Mouse (Mus musculus) frontal cortex, adult (tissue): ENCODE results near the gene Ulk3.

Experiments used
- ATAC-seq: cut with Nextera tagmentation; 2 replicates; pipeline ENCODE4 v1.9.2; 2017; ENCODE audit warnings: mild to moderate bottlenecking, moderate library complexity, mixed read lengths; ENCODE audit not compliant: low TSS enrichment

Gene Ulk3

DNA sequence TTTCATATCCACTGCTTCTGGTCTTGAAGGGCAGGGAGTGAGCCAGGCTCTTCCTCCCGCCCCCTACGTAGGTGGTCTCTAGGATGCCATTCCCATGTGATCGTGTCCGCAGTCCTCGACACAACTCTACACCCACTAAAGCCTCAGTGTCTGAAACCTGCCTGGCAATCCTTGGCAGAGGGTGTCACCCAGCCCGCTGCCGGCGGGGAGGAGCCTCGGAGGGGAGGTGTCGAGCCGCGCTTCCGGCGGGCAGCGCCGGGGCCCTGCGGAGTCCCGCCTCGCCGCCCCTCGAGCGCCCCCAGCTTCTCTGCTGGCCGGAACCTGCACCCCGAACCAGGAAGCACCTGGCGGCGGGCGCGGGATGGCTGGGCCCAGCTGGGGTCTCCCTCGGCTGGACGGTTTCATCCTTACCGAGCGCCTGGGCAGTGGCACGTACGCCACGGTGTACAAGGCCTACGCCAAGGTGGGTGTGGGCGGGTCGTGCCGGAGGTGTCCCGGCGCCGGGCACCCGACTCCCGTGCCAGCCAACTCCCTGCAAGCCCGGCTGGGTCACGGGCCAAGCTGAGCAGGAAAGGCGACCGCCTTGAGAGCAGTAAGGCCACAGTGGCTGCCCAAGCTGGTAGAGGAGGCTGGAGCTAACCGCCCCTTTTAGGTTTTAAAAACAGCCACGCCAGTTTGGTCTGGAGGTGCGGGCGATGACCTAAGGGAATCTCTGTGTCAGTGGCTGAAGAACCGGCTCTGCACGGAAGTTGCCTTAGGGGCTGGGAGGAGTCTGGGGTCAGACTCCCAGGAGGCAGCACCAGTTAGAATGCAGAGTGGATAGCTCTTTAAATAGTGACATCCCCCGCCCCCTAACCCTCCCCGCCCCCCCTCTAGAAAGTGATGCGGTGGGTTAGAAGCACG is at the start of gene Ulk3:
Gene Ulk3 (plus strand): TSS at position 229 of the 903 bp plus-strand sequence.
- ATAC-seq = peak; percentile 79

GRCm38 (mm10) chr9:57539550-57539949 is 49.7 kb upstream of the Ulk3 start:
- no peak for ATAC-seq

GRCm38 (mm10) chr9:57541312-57541711 is 47.9 kb upstream of the Ulk3 start:
- no peak for ATAC-seq

- ATAC-seq = peak; percentile 36; the same call in 1 of the 2 replicates
These were observed 45.3 kb upstream of the Ulk3 start for GRCm38 (mm10) chr9:57543951-57544350.

GRCm38 (mm10) chr9:57547287-57547686 is 42.0 kb upstream of the Ulk3 start:
- ATAC-seq = no peak

GRCm38 (mm10) chr9:57547869-57548268 is 41.4 kb upstream of the Ulk3 start:
- no peak for ATAC-seq

DNA sequence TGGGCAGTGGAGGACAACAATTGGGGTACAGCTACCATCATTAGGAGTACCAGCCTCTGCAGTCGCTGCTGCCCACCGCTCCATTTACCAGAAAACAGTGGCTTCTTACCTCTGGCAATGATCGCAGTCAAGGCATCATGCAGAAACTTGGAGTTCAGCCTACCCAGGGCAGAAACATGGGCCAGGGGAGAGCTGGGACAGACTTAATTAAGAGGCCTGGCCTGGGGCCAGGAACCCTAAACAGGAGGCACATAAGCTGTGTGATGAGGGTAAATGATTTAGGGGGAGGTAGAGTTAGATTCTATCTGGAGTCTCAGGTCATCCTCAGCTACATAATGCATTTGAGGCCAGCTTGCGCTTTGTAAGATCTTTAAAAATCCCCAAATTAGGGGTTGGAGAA is 40.1 kb upstream of the Ulk3 start:
- ATAC-seq = no peak

- ATAC-seq = no peak
These were observed 39.0 kb upstream of the Ulk3 start for GRCm38 (mm10) chr9:57550126-57550862.

DNA sequence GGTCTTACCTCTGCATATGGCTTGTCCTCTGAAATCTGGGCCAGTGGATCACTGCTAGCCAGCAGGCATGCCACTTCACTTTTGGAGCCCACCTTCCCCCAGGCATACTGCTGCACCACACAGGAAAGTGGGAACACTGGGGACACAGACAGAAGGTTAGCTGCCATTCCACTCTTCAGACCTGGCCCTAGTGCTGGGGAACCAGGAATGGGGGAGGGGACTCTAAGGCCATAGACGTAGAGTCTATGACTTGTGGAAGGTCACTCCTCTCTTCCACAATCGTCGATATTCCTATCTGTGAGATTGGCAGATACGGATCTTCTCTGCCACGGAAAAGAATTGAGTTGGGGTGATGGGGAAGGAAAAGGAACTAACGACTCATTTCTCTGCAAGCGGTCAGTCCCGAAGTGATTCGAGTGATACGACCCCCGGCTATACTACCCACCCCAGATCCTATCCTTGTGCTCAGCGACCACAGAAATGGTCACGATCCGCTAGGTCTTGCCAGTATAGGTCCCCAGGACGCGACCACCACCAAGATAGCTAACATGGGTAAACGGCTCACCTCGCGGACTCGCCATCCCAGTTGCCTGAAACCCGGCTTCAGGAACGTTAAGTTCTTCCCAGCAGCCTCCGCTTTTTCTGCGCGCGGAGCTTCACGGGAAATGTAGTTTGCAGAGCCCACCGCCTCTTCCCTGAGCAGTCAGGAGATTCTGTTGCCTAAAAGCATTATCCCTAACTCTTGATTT is 36.9 kb upstream of the Ulk3 start, which contains the start of gene Mpi:
Gene Mpi (minus strand): TSS at position 625 of the 749 bp plus-strand sequence.
- peak; percentile 85 for ATAC-seq

- no peak for ATAC-seq
These were observed 36.1 kb upstream of the Ulk3 start for GRCm38 (mm10) chr9:57553119-57553518.

DNA sequence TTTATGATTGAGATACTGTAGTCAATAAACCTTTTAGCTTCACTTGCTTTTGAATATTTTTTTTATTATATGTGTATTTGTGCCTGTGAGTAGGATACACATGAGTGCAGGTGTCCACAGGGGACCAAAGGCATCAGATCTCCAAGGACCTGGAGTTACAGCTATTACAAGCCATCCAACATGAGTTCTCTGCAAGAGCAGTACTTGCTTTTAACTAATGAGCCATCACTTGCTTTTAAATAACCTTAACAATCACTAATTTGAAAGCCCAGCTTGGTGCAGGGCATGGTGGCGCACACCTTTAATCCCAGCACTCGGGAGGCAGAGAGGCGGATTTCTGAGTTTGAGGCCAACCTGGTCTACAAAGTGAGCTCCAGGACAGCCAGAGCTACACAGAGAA is 34.5 kb upstream of the Ulk3 start:
- no peak for ATAC-seq

DNA sequence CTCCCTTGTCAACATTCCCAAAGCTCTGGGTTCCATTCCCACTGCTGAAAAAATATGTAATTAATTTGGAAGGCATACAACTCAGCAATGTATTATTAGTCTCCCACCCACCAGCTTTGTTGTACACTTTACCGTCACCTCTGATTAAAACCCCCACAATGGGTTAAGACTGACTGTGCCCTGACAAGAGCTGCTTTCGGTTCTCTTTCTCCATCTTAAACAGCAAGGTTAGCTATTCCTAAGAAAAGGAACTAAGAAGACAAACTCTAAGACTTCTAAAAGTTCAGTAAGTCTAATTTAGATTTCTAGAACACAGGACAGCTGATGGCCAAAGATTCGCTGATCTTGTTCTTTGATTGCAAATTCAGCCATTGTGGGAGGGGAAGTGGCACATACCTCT is 32.0 kb upstream of the Ulk3 start:
- ATAC-seq = no peak

- ATAC-seq = no peak
These were observed 30.6 kb upstream of the Ulk3 start for GRCm38 (mm10) chr9:57558625-57559024.

GRCm38 (mm10) chr9:57559568-57559967 is 29.7 kb upstream of the Ulk3 start:
- no peak for ATAC-seq

- peak; percentile 13; the same call in 1 of the 2 replicates for ATAC-seq
These were observed 29.0 kb upstream of the Ulk3 start for GRCm38 (mm10) chr9:57560263-57560662.

GRCm38 (mm10) chr9:57560861-57561710 is 28.2 kb upstream of the Ulk3 start, which contains the start of gene Scamp2:
Scamp2 (plus strand) TSS chr9:57560943.
- peak; percentile 95 for ATAC-seq

- no peak for ATAC-seq
These were observed 27.5 kb upstream of the Ulk3 start for GRCm38 (mm10) chr9:57561711-57562099.

GRCm38 (mm10) chr9:57562896-57563372 is 26.3 kb upstream of the Ulk3 start:
- peak; percentile 3; the same call in 1 of the 2 replicates for ATAC-seq

DNA sequence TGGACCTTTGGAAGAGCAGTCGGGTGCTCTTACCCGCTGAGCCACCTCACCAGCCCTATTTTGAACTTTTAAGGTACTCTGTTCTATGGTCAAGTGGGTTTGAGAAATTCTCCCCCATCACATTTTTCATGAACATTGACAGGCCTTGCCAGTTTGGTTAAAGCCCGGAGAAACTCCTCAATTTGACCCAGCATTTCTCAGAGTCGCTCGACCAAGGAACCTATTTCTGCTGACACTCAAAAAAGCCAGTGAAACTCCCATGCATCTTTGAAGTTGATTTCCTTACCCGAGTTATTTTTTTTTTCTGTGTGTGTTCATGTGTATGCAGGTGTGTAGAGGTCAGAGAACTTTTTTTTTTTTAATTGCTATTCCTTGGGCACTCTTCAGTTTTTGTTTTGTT is 24.6 kb upstream of the Ulk3 start:
- ATAC-seq = no peak

DNA sequence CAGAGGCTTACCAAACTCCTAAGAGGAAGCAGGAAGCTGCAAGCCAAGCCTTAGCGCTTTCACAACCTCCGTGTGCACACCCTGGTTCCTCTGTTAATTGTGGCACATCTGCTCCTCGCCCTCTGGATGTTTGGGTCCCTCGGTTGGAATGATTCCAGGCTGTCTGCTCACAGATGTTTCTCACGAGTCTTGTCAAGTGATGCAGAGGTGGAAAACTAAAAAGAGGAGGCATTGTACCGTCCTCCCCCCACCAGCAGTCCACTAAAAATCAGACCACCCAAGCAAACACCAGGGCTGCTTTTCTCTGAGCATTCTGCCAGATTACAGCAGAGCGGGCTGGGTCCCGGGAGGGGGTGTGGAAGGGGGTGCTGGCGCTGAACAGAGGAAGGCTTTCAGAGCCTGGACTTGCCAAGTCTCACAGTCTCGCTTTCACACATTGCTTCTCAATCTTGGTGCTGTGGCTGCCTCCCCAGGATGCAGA is 23.5 kb upstream of the Ulk3 start:
- peak; percentile 62 for ATAC-seq

DNA sequence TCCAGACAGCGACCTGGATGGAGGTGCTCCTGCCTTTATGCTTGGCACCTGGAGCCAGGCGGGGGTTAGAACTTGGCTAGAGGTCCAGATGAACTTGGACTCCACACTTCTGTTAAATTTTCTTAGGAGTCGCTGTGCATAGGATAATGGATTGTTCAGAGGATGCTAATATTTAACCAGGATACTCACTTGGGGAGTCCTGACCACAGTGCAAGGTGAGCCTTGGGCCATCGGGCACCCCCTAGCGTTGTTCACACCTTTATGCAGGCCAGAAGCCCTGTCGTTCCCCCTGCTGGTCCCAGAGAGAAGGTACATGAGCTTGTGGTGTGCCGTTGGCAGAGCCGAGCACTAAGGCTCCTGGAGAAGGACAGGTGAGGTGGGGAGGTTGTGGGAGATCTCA is 22.4 kb upstream of the Ulk3 start:
- ATAC-seq = no peak
